Mouse (Mus musculus): Measurements from ENCODE around the gene Lrp5. TPM values are rescaled to one million over a fixed set of nuclear protein-coding genes. Genes with fewer than 3 reads are reported as not detected.

The Lrp5 gene
- polyA plus RNA-seq (2015; fragmentation: Nextera tagmentation; extraction: Ambion mirVana) = 0.82 and 0.86 TPM in 2 replicates

DNA sequence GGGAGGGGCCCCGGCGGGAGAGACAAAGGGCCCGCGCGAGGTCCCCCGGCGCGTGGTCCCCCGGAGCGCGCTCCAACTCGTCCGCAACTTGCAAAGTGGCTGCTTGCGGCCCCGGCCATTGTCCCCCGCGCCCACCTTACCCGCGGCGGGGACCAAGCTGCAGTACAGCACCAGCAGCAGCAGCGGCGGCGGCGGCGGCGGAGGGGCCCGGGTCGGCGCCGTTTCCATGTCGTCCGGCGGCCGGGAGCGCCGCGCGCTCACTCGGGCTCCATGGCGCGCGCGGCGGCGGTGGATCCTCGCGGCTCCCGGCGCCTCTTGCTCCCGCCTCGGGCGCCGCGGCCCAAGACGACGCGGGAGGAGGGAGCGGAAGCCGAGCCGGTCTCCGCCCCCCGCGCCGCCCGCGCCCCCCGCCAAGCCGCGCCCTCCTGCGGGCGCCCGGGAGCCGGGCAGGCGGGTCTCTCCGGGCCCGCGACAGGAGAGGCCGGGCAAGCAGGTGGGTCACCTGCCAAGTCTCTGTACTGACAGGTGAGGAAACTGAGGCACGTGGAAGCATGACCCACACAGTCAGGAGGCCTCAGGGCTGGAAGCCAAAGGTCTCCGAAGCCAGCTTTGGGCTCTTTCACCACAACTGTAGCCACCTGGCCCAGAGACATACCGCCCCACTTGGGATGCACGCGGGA, at the start of gene Lrp5:
Gene Lrp5, minus strand, starts transcription at position 350 of the 680 bp plus-strand sequence.

DNA sequence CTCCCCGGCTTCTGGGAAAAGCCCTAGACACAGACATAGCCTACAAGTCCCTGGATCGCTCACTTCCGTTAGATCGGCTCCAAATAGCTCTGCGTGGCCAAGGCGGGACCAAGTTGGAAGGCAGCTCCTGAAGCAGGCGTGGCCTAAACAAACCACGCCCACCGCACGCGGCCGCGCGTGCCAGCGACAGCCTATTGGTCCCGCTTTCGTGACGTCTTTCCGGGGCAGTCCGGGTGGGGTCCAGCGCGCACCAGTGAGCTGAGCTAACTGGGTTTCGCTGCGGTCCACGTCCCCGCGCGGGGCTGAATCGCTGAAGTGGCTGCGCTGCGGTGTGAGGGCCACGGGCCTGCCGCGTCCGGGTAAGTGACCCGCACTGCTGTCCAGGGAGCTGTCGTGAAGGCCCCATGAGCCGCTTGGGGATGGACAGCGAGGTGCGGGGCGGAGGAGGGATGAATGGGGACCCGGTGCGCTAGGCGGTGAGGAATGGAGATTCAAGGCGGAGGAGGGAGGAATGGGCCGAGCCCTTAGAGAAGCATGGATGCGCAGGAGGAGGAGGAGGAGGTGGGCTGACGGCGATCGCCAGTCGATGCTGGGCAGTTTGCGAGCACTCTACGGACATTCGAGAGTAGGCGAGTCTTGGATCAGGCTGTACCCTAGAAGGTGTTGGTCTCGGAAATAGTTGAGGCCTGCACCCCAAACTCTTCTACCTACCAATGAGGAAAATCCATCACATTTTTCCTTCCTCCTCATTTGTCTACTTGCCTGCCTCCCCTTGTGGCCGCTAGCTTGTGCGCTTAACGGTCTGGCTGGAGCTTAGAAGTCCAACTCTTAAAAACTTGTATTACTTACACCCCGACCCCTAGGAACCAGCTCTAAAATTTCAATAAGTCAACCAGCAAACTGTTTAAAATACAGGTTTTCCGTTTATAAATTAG, 22.0 kb upstream of the Lrp5 start, which contains the start of gene 1810055G02Rik:
Gene 1810055G02Rik, plus strand, starts transcription at position 216 of the 935 bp plus-strand sequence.

DNA sequence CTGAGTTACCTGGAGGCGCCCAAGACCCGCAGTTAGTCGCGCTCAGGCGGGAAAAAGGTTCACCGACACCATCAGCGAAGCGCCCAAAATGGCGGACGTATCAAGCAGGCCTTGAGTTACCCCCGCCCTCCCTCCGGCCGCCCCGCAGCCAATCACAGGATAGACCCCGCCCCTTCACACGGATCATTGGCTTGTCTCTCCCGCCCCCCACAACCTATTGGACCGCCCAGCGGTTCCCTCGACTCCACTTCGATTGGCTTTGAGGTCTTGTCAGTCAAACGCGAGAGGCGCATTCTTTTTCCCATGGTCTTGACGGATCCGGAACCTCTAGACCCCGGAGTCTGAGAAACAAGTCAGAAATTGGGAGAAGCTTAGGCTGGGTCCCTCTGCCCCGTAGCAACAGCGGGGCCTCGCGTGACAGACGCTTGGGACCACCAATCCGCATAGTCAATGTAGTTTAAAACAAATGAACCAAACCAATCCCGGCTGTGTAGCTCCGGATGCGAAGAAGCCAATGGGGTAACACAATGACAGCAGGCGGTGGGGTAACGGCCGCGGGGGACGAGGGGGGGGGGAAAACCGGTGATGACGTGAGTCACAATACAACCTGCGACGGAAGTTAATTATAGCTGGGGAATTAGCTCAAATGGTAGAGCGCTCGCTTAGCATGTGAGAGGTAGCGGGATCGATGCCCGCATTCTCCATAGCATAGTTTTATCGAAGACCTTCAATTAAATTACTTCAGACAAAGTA, 110.6 kb downstream of the Lrp5 start, which contains the start of gene Ppp6r3:
Gene Ppp6r3, minus strand, starts transcription at position 118 of the 753 bp plus-strand sequence.

Other genes with a start within 250 kb of the Lrp5 start
- gene Ppp6r3, start 110.8 kb downstream of the Lrp5 start, polyA plus RNA-seq (2015; fragmentation: Nextera tagmentation; extraction: Ambion mirVana) = 28.1 and 35.5 TPM in 2 replicates
- 35.7 and 39.3 TPM in 2 replicates for gene 1810055G02Rik, start 21.7 kb upstream of the Lrp5 start, polyA plus RNA-seq (2015; fragmentation: Nextera tagmentation; extraction: Ambion mirVana)
- gene Kmt5b, start 80.9 kb upstream of the Lrp5 start, polyA plus RNA-seq (2015; fragmentation: Nextera tagmentation; extraction: Ambion mirVana) = 29.7 and 36.1 TPM in 2 replicates
- gene Chka, start 165.2 kb upstream of the Lrp5 start, polyA plus RNA-seq (2015; fragmentation: Nextera tagmentation; extraction: Ambion mirVana) = 54.1 and 55.6 TPM in 2 replicates
- 19.2 and 21.3 TPM in 2 replicates for gene Tcirg1, start 220.6 kb upstream of the Lrp5 start, polyA plus RNA-seq (2015; fragmentation: Nextera tagmentation; extraction: Ambion mirVana)
- 418 and 427 TPM in 2 replicates for gene Ndufs8, start 226.2 kb upstream of the Lrp5 start, polyA plus RNA-seq (2015; fragmentation: Nextera tagmentation; extraction: Ambion mirVana)
- 5.1 and 5.3 TPM in 2 replicates for gene Aldh3b1, start 243.2 kb upstream of the Lrp5 start, polyA plus RNA-seq (2015; fragmentation: Nextera tagmentation; extraction: Ambion mirVana)
- gene Unc93b1, start 248.6 kb upstream of the Lrp5 start, polyA plus RNA-seq (2015; fragmentation: Nextera tagmentation; extraction: Ambion mirVana) = 18.9 and 23.6 TPM in 2 replicates